Mouse (Mus musculus) kidney, postnatal 14 days (tissue): ENCODE results near the gene Patj.

Experiments used
- DNase-seq: peaks from one replicate; pipeline ENCODE4 v3.0.0; 2022; ENCODE audit warnings: mixed read lengths

The Patj gene

GRCm38 (mm10) chr4:98449564-98450263 is 54.1 kb downstream of the Patj start:
- no peak for DNase-seq

DNA sequence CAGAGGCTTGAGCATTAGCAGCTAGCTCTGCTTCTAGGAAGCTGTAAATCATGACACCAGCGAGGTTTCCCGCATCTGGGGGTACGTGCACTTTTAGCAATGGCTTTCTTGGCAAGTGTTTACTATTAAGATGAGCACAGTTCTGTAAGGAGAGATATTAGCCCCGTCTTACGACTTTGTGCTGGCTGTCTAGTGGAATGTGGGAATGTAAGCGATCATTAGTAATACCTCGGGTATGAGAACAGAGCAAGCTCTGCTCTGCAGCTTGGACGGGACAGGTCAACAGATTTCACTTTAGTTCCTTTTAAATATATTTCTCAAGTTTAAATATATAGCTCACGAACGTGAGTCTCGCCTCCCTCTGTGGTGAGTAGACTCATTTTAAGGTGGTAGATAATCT is 54.7 kb downstream of the Patj start:
- DNase-seq, result no peak

- DNase-seq, result no peak
Measured at GRCm38 (mm10) chr4:98450829-98451228, 55.2 kb downstream of the Patj start.

DNA sequence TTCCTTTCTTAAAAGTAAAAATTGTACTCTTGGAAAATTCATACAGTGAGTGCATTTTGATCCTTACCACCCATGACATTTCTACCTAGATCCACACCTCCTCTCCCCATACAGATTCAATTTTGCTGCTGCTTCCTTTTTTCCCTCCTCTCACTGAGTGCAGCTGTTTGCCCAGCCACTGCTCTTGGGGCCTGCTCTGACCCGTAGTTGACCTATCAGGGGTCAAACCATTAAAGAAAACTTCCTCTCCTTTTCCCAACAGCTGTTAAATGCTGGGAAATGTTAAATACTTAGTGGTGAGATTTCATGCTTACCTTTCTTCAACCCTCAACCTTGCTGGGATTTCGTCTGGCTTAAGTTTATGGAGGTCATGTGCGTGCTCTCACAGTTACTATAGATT is 55.7 kb downstream of the Patj start:
- no peak for DNase-seq

GRCm38 (mm10) chr4:98452725-98453124 is 57.1 kb downstream of the Patj start:
- no peak for DNase-seq

- no peak for DNase-seq
Measured at GRCm38 (mm10) chr4:98453231-98453630, 57.6 kb downstream of the Patj start.

DNA sequence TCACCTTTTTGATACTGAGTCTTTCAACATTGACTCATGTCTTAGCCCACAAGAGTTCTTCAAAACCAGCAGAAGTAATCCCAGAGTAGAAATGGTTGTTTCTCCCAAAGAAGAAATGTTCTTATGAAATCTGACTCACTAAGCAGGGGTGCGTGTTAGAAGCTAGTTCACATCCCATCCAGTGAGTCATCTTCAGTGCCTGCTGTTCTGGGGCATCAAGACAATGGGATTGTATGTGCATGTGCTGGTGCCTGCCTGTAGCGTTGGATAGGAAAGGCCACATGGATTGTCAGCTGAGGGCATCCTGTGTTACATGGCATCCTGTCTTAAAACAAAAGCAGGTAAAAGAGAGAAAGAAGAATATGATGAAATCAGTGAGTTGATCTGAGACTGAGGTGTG is 59.8 kb downstream of the Patj start:
- DNase-seq, result no peak

GRCm38 (mm10) chr4:98455910-98456309 is 60.3 kb downstream of the Patj start:
- DNase-seq, result no peak

DNA sequence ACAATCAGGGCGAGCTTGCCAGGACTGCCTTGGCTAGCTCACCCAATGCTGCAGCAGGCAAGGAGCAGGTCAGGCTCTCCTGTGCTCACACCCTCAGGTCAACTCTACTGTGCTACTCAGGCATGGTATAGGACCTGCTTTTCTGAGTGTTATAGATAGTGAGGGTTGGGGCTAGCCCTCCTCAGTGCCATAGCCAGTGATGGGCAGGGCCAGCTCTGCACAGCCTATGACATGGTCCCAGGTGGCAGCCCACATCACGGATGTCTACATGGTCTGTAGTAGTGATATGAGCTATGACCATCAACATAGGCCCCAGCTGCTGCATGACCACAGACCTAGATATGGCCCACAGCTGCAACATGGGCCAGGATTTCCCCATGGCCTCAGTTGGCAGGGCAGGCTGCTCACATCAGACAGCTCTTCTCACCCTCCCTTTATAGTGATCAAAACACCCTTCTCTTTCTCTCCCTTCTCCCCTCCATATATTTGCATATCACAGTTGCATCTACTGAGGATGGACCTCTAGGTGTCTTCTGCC is 66.3 kb downstream of the Patj start:
- no peak for DNase-seq

GRCm38 (mm10) chr4:98465476-98465875 is 69.9 kb downstream of the Patj start:
- no peak for DNase-seq

DNA sequence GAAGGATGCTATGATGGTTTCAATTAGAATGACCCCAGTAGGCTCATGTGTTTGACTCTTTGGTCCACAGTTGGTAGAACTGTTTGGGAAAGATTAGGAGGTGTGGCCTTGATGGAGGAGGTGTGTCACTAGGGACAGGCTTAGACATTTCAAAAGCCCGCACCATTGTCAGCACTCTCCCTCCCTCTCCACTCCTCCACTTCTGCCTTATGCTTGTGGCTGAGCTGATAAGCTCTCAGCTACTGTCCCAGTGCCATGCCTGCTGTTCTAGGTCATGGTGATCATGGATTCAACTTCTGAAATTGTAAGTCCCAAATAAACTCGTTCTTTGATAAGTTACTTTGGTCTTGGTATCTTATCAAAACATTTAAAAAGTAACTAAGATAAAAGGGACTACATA is 70.3 kb downstream of the Patj start:
- DNase-seq, result no peak

- no peak for DNase-seq
Measured at GRCm38 (mm10) chr4:98471376-98471775, 75.8 kb downstream of the Patj start.

DNA sequence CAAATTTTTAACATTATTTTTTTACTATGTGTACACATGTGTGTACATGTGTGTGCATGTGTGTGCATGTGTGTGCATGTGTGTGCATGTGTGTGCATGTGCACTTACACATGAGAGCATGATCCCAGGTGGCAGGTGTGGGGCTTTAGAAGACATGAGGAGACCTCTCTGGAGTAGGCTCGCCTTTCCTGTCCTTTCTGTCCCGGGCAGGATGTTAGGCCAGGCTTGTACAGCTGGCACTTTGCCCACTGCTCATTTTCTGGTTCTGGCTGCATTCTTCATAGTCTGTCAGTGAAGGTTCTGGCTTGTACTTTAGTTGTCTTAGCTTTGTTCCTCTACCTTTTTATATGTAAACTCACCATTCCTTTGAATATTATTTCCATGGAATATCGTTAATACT is 77.9 kb downstream of the Patj start:
- peak; percentile 75 for DNase-seq

- no peak for DNase-seq
Measured at GRCm38 (mm10) chr4:98478005-98478404, 82.4 kb downstream of the Patj start.

- DNase-seq, result no peak
Measured at GRCm38 (mm10) chr4:98486475-98486874, 90.9 kb downstream of the Patj start.

- no peak for DNase-seq
Measured at GRCm38 (mm10) chr4:98486901-98487300, 91.3 kb downstream of the Patj start.

DNA sequence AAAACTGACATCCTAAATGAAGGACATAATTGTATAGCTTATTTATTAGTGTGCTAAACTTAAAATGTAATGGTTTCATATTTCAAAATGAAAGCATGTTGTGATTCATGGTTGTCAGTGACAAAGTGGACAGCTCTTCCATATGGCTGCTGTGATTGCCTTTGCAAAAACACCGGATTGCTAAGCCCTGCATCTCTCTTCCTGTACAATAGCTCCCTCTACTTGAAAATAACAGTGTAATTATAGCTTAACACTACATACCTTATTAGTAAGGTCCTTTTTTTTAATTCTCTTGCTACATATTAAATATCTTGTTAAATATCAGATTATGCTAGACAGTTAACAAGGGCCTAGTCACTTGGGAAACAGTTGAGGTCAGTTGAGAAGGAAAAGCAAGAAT is 93.8 kb downstream of the Patj start:
- no peak for DNase-seq

DNA sequence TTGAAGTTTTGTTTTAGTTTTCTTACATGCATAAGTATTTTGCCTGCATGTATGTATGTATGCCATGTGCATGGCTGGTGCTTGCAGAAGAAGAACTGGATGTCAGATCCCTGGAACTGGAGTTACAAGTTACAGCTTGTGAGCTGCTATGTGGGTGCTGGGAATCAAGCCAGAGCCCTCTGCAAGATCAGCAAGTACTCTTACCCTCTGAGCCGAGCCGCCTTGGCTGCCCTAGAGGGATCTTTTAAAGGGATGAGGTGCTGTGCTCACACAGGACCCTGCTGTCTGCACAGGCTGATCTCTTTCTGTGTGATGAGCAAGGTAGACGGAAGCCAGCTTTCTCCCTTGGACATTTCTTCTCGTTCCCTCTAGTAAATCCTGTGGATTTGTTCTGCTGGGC is 102.8 kb downstream of the Patj start:
- no peak for DNase-seq

DNA sequence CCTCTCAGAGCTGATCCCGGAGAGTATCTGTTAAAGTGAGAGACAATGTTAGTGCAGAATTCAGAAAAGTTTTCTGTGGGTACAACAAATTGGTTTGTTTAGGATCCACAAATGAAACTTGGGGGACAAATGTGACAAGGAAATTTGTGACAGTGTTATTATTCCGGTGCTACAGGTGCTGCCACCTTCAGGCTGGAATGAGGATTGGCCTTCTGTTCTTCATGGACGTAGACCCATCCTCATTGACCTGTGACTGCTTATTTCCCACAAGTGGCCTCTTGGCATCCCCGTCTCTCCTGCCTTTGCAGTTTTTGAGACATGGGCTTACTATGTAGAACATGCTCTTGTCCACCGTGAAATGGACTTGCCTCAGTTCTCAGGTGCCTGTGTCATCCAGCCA is 104.6 kb downstream of the Patj start:
- DNase-seq, result peak; percentile 20

- DNase-seq, result no peak
Measured at GRCm38 (mm10) chr4:98500875-98501274, 105.3 kb downstream of the Patj start.

- DNase-seq, result no peak
Measured at GRCm38 (mm10) chr4:98504743-98505142, 109.2 kb downstream of the Patj start.

- peak; percentile 82 for DNase-seq
Measured at GRCm38 (mm10) chr4:98508471-98509271, 113.1 kb downstream of the Patj start.

GRCm38 (mm10) chr4:98509939-98510338 is 114.4 kb downstream of the Patj start:
- DNase-seq, result peak; percentile 55

- DNase-seq, result peak; percentile 87
Measured at GRCm38 (mm10) chr4:98511296-98511695, 115.7 kb downstream of the Patj start.
